Mouse (Mus musculus): ENCODE data around the gene Il22ra2.
A peak's percentile ranks its signal among the peaks of the same experiment; 100 is the strongest.
"Not testable (repeated sequence)": the region's sequence is repeated elsewhere in the genome, so short reads cannot be mapped to it uniquely, and the experiment has no call there.

The Il22ra2 gene

DNA sequence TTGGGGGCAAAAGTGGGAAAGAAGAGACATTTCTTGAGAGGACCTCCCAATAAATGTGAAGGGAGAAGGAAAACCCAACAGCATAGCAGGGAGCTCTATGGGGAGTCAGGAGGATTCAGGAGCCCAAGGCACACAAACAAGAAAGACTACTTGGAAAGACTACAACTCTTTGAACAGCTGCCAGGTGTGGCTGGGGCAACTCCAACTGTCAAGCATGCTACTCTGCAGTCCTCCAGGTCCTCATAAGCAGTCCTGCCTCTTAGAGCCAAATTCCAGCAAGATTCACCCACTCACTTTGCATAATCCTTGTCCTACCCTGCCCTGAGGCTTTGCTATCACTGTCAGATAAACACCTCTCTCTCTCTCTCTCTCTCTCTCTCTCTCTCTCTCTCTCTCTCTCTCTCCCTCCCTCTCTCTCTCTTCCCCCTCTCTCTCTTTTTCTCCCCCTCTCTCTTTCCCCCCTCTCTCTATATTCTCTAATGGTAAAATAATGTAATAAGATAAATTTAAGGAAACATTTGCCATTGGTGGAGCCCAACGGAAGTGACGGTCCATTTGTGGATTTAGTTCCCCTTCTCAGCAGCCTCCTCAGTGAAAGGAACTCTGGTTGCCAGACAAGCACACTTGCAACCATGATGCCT is at the start of gene Il22ra2:
Gene Il22ra2, plus strand, starts transcription at position 591 of the 641 bp plus-strand sequence.
- no peak for DNase-seq

DNA sequence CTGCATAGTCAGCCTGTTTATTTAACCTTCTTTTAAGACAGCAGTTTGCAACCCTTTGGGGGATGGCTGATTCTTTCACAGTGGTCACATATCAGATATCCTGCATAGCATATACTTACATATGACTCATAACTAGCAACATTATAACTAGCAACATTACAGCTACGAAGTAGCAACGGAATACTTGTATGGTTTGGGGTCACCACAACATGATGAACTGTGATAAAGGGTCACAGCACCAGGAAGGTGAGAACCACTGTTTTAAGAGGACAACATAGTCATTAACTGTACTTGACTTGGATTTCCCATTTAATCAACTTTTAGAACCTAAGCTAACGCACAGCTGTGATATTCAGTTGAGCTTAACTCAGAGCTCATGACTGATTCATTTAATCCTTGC is 44.2 kb upstream of the Il22ra2 start:
- no peak for DNase-seq

DNA sequence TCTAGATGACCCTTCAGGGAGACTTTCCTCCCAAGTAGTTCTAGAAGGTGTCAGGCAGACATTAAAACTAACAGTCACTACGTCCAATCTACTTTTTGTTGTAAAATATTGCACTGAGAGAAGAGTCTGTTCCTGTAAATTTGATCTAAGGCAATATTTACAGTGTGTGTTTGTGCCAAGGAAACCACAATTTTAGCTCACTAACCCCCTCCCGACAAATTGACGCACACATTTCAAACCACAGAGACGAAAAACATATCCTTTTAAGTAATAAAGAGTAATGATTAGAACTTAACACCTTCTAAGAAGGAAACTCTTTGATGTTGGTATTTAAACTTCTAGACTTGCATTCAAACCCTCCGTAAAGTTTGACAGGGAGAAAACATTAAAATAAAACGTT is 43.8 kb upstream of the Il22ra2 start:
- DNase-seq = no peak

DNA sequence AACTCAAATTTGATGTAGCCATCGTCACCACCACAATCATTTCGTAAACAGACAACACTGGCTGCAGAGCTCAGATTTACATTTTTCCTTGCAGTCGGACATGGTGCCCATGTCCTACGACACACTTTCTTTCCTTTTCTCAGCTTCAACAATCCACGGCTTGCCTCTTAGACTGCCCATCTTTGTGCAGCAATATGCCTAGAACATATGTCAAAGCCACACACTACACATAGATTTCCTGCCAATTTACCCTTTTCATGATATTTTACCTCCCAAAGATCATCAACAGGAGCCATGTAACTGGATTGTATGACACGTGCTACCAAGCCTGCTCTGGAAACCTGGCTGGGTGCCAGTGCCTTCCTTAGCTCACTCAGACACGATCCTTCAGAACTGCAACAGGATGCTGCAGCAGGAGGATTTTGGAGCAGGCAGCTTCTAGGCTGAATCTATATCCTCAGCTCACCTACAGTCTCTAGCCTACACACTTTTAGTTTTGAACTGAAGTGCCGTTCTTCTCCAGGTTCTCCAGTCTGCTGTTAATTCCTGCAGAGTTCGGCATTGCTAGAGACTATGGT is 43.3 kb upstream of the Il22ra2 start:
- peak; percentile 56 for DNase-seq

DNA sequence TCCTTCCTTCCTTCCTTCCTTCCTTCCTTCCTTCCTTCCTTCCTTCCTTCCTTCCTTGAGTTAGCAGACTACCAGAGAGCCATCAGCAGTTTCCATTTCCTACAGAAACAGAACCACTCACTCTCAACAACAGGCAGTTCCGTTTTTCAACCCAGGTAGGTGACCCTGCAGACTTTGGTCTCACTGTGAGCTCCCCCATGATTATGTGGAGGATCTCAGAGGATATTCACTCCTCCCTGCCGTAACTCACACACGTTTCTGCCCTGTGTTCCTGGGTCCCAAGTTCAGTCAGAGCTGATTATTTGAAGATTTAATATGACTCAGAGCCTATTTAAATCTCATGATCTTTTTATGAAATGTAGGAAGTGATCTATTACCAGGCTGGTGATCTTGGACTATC is 41.1 kb upstream of the Il22ra2 start:
- DNase-seq = no peak

DNA sequence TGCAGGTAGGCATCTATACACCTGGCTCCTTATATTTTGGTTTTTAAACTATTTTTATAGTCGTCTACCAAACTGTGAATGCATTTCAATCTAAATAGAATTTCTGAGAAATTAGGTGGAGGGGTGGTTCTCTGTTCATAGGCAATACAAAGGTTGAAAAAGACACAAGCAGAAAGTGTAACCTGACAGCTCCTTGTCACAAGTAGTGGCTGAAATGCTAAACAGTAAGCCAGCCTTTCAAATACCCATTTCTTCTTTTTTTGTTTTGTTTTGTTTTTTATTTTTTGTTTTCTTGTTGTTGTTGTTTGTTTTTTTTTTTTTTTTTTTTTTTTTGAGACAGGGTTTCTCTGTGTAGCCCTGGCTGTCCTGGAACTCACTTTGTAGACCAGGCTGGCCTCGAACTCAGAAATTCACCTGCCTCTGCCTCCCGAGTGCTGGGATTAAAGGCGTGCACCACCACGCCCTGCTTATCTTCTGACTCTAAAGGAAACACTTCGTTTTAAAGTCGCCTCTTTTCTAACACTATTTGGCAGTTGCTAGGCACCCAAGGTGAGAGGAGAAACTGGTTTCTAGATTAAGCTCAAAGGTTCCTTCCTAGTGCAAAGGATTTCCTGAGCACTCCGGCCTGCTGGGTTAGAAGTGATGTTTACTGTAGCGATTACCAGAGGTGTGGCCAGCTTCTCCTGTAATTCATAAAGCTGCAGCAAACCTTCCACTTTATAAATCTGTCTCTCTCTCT is 39.8 kb upstream of the Il22ra2 start:
- DNase-seq = no peak

DNA sequence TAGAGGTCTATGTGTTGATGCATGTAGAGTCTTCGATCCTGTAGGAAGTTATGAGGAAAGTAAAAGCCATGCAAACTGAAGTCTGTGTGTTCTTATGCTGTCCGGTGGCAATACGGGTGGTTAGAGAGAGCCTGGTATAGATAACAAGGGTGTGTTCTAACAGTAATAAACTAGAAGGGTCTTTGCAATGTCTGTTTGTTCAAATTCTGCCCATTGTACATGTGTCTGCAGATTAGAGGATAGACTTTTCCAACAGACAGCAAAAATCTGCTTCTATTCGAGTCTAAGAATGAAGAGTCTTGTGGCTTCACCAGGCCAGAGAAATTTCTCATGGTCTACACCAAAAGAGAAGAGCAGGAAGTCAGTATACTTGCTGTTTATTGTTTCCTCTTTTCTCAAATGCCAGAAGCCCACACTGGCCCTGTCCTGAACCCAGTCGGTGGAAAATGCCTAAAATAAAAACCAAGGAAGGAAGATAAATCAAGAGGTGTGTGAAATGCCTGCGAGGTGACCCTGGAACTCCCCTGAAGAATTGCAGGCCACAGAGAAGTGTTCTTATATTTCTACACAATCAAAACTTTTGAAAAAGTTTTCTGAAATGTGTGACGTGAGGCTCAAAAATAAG is 38.9 kb upstream of the Il22ra2 start:
- no peak for DNase-seq

DNA sequence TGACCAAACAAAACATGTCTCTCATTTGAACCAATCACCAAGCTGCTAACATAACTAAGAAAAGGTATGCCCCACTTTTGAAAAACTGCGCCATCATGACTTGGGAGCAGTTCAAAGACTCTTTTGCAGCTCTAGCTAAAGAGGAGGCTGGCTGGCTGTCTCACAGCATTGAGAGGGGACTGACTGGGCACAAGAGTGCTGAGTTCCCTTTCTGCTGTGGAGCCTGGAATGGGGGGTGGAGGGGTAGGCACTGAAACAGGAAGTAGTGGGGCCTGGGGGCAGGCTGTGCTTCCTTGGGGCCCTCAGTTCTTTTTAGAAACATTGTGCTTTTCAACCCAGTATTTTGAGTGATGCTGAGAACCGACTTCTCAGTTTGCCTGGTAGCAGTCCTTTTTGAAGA is 37.7 kb upstream of the Il22ra2 start:
- DNase-seq = peak; percentile 25

DNA sequence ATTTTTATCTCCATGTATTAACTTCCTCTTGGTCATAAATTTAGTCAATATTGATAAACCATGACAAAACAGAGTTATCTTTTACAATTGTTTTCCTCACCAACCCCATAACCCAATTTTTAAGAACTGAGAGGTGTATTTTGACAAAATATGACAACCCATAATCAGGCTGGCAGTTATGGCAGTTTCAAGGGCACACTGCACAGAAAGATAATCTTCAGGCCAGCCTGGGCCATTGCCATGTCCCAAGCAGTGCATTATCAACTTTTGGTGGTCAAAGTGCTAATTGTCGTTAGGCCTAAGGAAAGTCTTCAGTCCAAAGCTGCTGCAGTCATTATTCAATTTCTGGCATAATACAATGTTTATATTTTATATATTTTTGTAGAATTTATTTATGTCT is 37.0 kb upstream of the Il22ra2 start:
- no peak for DNase-seq

DNA sequence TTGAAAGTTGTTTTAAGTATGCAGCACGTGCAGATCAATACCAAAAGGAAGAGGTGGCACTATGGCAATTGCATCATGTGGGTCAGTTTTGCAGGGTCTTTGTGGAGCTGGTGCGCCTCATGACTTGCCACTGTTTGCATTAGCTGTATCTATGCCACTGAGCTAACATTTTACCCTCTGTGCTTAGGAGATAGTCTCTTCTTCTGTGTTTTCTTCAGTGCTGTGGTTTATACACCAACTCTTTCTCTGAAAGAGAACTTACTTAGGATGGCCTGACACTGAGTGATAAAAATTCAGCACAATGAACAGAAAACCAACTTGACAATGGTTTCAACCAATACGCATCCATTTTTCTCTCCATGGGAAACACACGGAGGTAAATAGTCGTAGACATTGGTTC is 35.9 kb upstream of the Il22ra2 start:
- no peak for DNase-seq

DNA sequence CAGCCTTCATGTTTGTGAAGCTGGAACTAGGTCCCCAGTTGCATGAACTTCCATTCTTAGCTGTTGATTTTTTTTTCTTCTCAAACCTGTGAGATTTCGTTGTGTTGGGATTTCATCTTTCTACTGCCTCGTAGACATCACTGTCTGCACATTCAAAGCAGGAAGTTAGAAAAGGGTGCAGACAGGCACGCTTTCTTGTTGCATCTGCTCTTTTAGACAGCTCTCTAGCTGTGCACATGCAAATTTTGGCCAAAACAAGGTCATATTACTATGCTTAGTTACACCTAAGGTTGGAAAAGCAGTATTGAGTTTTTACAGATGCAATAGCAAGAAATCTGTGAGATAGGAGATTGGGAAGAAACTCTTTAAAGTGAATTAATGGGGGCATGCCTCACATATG is 34.5 kb upstream of the Il22ra2 start:
- no peak for DNase-seq

DNA sequence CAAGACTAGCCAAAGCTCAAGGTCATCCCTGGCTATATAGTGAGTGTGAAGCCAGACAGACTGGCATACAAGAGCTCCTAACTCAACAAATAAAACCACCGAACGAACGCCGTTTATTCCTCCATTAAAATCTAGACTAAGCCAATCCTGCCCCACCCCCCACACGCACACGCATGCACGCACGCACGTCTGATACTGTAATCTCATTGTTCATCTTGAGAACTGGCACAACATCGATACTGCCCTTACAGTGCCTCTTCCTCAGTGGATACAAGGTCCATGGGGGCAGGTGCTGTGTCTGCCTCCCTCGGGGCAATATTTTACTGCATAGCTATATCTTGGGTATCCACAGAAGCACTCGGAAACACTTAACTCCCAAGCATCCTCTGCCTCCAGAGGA is 32.2 kb upstream of the Il22ra2 start:
- no peak for DNase-seq

DNA sequence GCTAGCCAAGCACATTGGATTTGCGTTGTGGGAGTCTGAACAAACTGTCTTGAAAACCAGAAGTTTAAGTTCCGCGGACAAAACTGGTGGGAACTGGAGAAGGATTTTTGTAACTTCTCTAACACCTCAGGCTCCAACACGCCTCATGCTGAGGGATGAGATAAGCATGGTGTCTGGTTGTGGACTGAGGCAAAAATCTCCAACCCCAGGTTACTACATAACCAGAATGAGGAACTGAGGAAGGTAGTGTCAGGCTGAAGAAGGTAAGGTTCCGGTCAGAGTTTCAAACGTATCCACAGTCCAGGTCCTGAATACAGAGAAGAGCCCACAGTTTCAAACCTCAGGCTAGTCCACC is 30.5 kb upstream of the Il22ra2 start:
- no peak for DNase-seq

DNA sequence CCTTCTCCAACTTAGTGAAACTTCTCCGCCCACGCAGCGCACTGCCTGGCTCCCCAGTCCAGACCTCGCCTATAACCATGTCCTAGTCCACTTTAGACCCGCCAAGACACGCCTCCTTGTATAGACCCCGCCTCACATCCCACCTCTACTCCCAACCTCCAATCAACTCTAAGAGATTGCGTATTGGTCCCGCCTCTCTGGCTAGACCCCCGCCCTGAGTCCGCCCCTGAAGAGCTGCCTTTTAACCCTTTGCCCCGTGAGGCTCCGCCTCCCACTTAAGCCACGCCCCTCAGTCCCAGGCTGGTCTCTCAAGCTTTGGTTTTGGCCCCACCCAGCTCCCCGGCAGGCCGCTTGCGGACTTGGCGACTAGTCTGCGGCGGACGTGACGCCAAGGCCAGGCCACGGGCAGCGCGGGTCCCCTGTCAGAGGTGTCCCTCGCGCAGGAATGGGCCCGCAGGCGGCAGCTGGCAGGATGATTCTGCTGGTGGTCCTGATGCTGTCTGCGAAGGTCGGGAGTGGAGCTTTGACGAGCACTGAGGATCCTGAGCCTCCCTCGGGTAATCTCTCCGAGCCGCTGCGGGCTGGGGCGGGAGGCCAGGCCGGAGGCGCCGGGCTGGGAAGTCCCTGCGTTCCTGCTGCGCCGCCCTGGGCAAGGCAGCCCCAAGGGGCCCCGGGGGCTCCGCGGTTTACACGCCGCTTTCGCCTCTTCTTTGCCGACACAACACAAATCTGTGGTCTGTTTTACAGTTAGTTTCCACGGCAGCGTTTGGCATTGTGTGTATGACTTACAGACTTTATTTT is 30.0 kb upstream of the Il22ra2 start, which contains the start of gene Ifngr1:
Gene Ifngr1, plus strand, starts transcription at position 309 of the 801 bp plus-strand sequence.
- DNase-seq = peak; percentile 96

DNA sequence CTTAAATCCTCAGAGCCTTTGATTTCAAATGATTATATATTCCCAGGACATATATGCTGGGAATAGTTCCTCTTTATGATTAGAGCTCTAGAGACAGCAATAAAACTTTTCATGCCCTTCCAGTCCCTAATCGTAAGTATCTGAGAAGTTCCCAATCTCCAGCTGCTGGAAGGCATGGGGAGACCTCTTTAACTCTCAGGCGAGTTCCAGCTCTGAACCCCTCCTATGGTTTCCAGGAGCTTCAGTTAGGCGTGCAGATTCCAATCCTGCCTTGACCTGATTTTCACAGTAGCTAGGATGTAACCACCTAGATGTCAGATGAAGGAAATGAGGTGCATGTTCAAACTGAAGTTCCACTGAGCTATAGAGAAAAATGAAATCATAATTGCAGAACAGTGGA is 29.2 kb upstream of the Il22ra2 start:
- DNase-seq = no peak

DNA sequence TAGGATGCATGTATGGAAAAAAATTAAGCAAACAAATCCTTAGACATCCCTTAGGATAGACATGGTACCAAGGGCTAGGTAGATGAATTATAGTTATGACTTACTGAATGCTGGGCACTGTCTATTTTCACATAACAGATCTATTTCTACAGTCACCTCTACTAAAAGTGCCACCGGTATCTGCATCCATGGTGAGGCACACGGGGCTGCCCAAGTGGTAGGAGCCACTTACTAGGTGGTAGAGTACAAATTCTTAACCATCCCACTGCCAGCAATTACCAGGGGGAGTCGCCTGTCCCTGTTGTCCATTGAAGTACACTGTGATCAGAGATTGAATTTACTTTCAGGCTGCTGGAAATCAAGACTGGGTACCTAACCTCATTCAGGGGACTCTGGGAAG is 28.5 kb upstream of the Il22ra2 start:
- DNase-seq = no peak

DNA sequence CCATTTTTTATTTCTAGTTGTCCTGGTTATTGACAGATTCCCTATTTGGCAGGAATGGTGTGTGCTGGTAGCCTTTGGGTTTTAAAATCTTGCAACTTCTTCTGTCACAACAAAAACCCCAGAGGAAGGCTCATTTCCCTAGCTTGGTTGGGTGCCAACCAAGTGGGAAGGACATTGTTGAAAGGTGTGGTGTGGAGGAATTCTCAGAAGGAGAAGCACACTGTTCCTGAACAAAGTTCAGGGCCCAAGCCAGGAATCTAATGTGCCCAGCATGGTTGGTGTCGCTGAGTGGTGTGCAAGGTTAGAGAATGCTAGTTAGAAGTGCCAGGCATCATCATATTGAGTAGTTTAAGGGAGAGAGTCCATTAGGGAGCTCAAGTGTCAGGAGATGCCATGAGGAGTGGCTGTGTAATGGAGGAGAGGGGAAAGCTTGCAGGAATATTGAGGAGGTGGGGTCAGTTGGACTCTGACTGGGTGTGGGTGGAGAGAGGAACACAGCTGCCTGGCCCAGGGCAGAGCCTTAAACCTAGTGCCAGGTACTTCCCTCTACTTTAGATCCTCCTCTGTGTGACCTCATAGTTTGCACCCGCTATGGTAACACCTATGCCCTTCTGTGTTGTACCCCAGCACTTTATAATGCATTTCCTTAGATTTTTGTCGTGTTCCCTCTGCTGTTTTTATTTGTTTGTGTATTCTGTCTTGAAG is 27.4 kb upstream of the Il22ra2 start:
- DNase-seq = no peak

DNA sequence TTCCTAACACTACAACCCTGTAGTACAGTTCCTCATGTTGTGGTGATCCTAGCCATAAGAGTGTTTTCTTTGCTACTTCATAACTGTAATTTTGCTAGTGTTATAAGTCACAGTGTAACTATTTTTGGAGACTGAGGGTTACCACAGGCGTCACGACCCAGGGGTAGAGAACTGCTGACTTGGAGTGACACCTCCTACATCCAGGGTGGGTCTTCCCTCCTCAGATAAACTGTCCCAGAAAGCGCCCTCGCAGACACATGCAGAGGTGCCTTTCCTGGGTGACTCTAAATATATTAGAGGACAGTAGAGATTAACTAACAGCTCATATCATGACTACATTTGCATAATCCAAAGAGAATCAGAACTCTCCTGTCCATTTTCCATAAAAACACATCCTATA is 24.9 kb upstream of the Il22ra2 start:
- DNase-seq = no peak

DNA sequence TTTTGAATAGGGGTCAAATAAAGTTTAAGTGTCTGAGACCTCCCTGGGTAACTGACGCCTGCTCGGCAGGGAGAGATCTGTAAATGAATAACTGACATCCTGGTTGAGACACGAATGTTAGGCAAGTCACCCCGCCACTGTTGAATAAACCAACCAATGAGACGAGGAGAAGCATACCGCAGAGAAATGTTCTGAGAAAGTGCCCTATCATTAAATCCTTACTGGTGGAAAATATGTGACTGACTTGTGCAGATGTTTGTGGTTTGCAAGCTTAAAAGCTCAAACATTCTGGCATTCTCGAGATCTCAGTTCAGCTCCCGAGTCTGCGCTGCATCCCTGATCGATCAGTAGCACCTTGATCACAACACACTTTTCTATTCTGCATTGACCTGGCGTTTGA is 23.7 kb upstream of the Il22ra2 start:
- no peak for DNase-seq

DNA sequence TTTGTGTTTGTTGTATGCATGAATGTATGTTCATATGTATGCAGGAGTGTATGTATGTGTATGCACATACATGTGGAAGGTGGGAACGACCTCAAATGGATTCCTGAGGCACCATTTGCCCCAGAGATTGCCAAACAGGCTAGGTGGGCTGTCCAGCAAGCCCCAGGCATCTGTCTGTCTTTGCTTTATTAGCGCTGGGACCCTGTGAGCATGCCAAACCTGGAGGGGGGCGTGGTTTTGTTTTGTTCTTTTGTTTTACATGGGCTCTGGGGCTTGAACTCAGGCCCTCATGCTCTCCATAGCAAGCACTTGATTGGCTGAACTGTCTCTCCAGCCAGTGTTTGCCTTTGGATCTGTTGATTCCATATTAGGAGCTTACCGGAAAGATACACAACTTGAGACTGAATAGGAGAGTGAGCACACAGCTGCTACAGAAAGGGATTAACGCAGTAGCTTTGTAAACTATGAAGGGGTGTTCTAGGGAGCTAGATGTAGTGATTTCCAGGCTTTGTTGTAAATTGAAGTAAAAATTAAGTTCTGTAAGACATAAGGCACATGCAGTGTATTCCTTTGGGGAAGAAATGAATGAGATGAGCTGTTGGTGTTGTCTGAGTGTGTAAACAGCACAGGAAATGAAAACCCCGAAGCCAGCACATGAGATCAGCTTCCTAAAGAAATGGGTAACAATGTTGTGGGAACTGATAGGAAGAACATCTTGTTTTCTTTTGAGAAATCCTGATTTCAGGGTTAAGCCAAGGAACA is 22.3 kb upstream of the Il22ra2 start:
- no peak for DNase-seq

DNA sequence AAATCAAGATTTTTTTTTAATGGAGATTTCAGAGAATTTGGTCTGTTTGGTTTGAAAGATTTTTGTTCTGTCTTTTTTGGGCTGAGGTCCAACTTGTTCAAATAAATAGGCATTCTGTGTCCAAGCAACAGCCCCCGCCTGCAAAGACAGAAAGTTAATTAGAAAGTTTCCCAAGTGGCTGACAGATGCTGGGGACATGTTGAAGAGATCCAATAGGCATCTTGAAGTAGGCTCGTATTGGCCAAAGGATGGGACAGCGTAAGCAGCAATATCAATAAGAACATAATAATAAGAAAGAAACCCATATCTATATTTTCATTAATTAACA is 21.7 kb upstream of the Il22ra2 start:
- no peak for DNase-seq

DNA sequence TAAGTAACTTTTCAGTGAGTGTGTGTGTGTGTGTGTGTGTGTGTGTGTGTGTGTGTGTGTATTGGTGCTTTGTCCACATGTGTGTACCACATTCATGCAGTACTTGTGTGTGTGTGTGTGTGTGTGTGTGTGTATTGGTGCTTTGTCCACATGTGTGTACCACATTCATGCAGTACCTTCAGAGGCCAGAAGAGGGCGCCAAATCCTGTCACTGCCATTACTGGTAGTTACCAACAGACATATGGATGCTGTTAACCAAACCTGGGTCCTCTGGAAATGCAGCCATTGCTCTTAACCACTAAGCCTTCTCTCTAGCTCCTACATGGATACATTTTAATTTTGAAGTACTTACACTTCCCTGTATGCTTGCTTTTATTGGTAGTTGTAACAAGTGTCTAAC is 20.3 kb upstream of the Il22ra2 start:
- DNase-seq = not testable (repeated sequence)

Measured in right cerebral cortex, adult 18-20 months (tissue).